Mouse (Mus musculus) hindbrain, embryonic 12.5 days (tissue): ENCODE measurements around the gene 2610318N02Rik. TPM values are rescaled to one million over a fixed set of nuclear protein-coding genes. Genes with fewer than 3 reads are reported as not detected.

Experiments used
- ATAC-seq: fragments of 200-750 bp; cut with Nextera tagmentation; 2 replicates; pipeline ENCODE4 v1.8.0; 2017; ENCODE audit warnings: moderate TSS enrichment; ENCODE audit not compliant: low FRiP score
- H3K27ac ChIP-seq: fragments of 300-500 bp; sonication (generic); 2 replicates; pipeline ENCODE4 v1.5.1; 2016; ENCODE audit warnings: mild to moderate bottlenecking
- H3K27me3 ChIP-seq: fragments of 300-500 bp; sonication (generic); 2 replicates; pipeline ENCODE4 v1.6.1; 2016; ENCODE audit warnings: mild to moderate bottlenecking
- H3K36me3 ChIP-seq: fragments of 300-500 bp; sonication (generic); 2 replicates; pipeline ENCODE4 v1.6.1; 2016; ENCODE audit warnings: mild to moderate bottlenecking
- H3K4me1 ChIP-seq: fragments of 300-500 bp; sonication (generic); 2 replicates; pipeline ENCODE4 v1.6.1; 2016
- H3K4me2 ChIP-seq: fragments of 300-500 bp; sonication (generic); replicated peaks from 2 replicates; pipeline ENCODE4 v1.6.1; 2016; ENCODE audit warnings: mild to moderate bottlenecking
- H3K4me3 ChIP-seq: fragments of 300-500 bp; sonication (generic); 2 replicates; pipeline ENCODE4 v1.5.1; 2016; ENCODE audit warnings: mild to moderate bottlenecking
- H3K9ac ChIP-seq: fragments of 300-500 bp; sonication (generic); 2 replicates; pipeline ENCODE4 v1.6.1; 2016; ENCODE audit warnings: mild to moderate bottlenecking, moderate library complexity
- H3K9me3 ChIP-seq: fragments of 300-500 bp; sonication (generic); replicated peaks from 2 replicates; pipeline ENCODE4 v1.6.1; 2016; ENCODE audit warnings: mild to moderate bottlenecking
- WGBS: fragments of 180-500 bp; shearing (Covaris S2); methylation state at CpG from one replicate; pipeline ENCODE4 v1.1.7; 2016; 5-methylcytosine and 5-hydroxymethylcytosine counted together
- microRNA counts: library from miRNA; unstranded; fragments of <30 nt; microRNA quantifications from one replicate; lab custom pipeline; 2017
- microRNA-seq: library from miRNA; unstranded; fragments of <30 nt; microRNA quantifications from one replicate; pipeline ENCODE4, GENCODE M21; 2017
- polyA plus RNA-seq: library from polyadenylated mRNA; unstranded; fragments of >200 nt; fragmentation: Nextera tagmentation; extraction: Ambion mirVana; gene quantifications from 2 replicates; pipeline ENCODE4 v1.2.1, GENCODE M21; 2016

The 2610318N02Rik gene
- polyA plus RNA-seq, 1 experiment from 2014 or later: 60.0 TPM

- H3K9ac ChIP-seq: no peak overlapping the region
- H3K27me3 ChIP-seq: no peaks in the 10 kb centered on the region
These were observed 57.4 kb downstream of the 2610318N02Rik start for GRCm38 (mm10) chr16:17067552-17067951.

More at GRCm38 (mm10) chr16:17067552-17067951, 57.4 kb downstream of the 2610318N02Rik start:
- 86% methylated on average over 2 of the region's 2 CpGs for WGBS
- Histone ChIP-seq H3K9me3 (no peaks in the 10 kb centered on the region), H3K4me1 (peaks cover 15% of the 10 kb centered on the region), H3K4me3 (no peak overlapping the region), H3K4me2 (no peak overlapping the region), H3K27ac (no peak overlapping the region), H3K36me3 (0 out of 2 replicates have a peak, but pooled peaks cover 4% of the 10 kb centered on the region)
- ATAC-seq: no peak

MicroRNAs encoded within 50 kb of the gene (microRNA counts, 519-probe panel; counts per million panel counts)
- microRNA mmu-miR-130b (lab: Ali Mortazavi, UCI): 4,966 counts per million, percentile 92 among the panel's probes with 10 or more counts
- microRNA mmu-miR-301b (lab: Ali Mortazavi, UCI): 4,643 counts per million, percentile 88 among the panel's probes with 10 or more counts

Small RNAs within 50 kb of the gene (microRNA-seq; reads per million reads assigned to microRNA genes)
- gene Mir130b: 9,750 reads per million, percentile 94 among the genes with 10 or more reads in this experiment
- gene Mir301b: 300 reads per million, percentile 61 among the genes with 10 or more reads in this experiment

Other genes with a start within 250 kb of the 2610318N02Rik start
- gene Ppm1f, start 228.7 kb downstream of the 2610318N02Rik start, polyA plus RNA-seq: 36.3 and 37.9 TPM in 2 replicates
- gene Mapk1, start 141.8 kb downstream of the 2610318N02Rik start, polyA plus RNA-seq: 162 and 163 TPM in 2 replicates
- 96.2 and 105 TPM in 2 replicates for gene Ypel1, start 55.5 kb downstream of the 2610318N02Rik start, polyA plus RNA-seq
- gene Ppil2, start 13.9 kb downstream of the 2610318N02Rik start, polyA plus RNA-seq: 154 and 157 TPM in 2 replicates
- 57.6 and 67.0 TPM in 2 replicates for gene Sdf2l1, start 7.2 kb upstream of the 2610318N02Rik start, polyA plus RNA-seq
- 14.0 and 17.5 TPM in 2 replicates for gene Ydjc, start 19.5 kb upstream of the 2610318N02Rik start, polyA plus RNA-seq
- 0.79 and 1.6 TPM in 2 replicates for gene Ccdc116, start 22.1 kb upstream of the 2610318N02Rik start, polyA plus RNA-seq
- 346 and 373 TPM in 2 replicates for gene Ube2l3, start 77.5 kb upstream of the 2610318N02Rik start, polyA plus RNA-seq
- 1.3 and 2.0 TPM in 2 replicates for gene Rimbp3, start 83.4 kb upstream of the 2610318N02Rik start, polyA plus RNA-seq
- 12.3 and 13.8 TPM in 2 replicates for gene Hic2, start 108.4 kb upstream of the 2610318N02Rik start, polyA plus RNA-seq
- 19.6 and 23.0 TPM in 2 replicates for gene Tmem191c, start 150.9 kb upstream of the 2610318N02Rik start, polyA plus RNA-seq
- 0.33 and 0.43 TPM in 2 replicates for gene Serpind1, start 206.2 kb upstream of the 2610318N02Rik start, polyA plus RNA-seq